Mouse (Mus musculus) megakaryocyte, embryonic 14.5 days (primary cell): ENCODE data around the gene Olfr403.
"Not testable (repeated sequence)": the region's sequence is repeated elsewhere in the genome, so short reads cannot be mapped to it uniquely, and the experiment has no call there.

Source experiments
- FLI1 ChIP-seq: IDR thresholded peaks from 2 replicates; pipeline ENCODE4 v1.6.1; 2012; ENCODE audit warnings: low read length, inconsistent platforms, mixed read lengths
- GATA1 ChIP-seq: IDR thresholded peaks from 3 replicates; pipeline ENCODE4 v1.6.1; 2012; ENCODE audit warnings: mixed read lengths, low read length, inconsistent platforms, borderline replicate concordance

- TF ChIP-seq GATA1, FLI1: not testable (repeated sequence)
Measured at GRCm38 (mm10) chr11:74140001-74140400, 46.0 kb upstream of the Olfr403 start.
